Mouse (Mus musculus) forebrain, embryonic 10.5 days (tissue): ENCODE measurements at regions not wholly inside any gene's neighbourhood (a gene's known extent, or its start where the extent isn't known, plus 50 kb on each side); places are given as distances from the start of the nearest gene placed in this dataset.

Experiments used
- DNase-seq: peaks from one replicate; pipeline ENCODE4 v3.0.0-alpha.2; 2017; ENCODE audit warnings: low spot score; ENCODE audit errors: extremely low spot score
- H3K27ac ChIP-seq: fragments of 300-500 bp; sonication (generic); 2 replicates; pipeline ENCODE4 v1.5.1; 2016; ENCODE audit warnings: mild to moderate bottlenecking
- H3K27me3 ChIP-seq: fragments of 300-500 bp; sonication (generic); 2 replicates; pipeline ENCODE4 v1.6.1; 2016; ENCODE audit warnings: mild to moderate bottlenecking; ENCODE audit not compliant: poor library complexity, severe bottlenecking
- H3K36me3 ChIP-seq: fragments of 300-500 bp; sonication (generic); replicated peaks from 2 replicates; pipeline ENCODE4 v1.6.1; 2016; ENCODE audit warnings: mild to moderate bottlenecking, moderate library complexity
- H3K4me1 ChIP-seq: fragments of 300-500 bp; sonication (generic); 2 replicates; pipeline ENCODE4 v1.6.1; 2016
- H3K4me3 ChIP-seq: fragments of 300-500 bp; sonication (generic); 2 replicates; pipeline ENCODE4 v1.5.1; 2016; ENCODE audit warnings: mild to moderate bottlenecking, moderate library complexity
- H3K9me3 ChIP-seq: fragments of 300-500 bp; sonication (generic); 2 replicates; pipeline ENCODE4 v1.6.1; 2016; ENCODE audit warnings: mild to moderate bottlenecking, moderate library complexity
- WGBS: fragments of 180-500 bp; shearing (Covaris S2); methylation state at CpG from one replicate; pipeline ENCODE4 v1.1.7; 2016; 5-methylcytosine and 5-hydroxymethylcytosine counted together

- DNase-seq, result peak; percentile 10
- Histone ChIP-seq H3K27ac (no peak overlapping the region), H3K4me3 (no peak overlapping the region), H3K27me3 (no peaks in the 10 kb centered on the region), H3K4me1 (peaks cover 17% of the 10 kb centered on the region), H3K36me3 (no peaks in the 10 kb centered on the region), H3K9me3 (no peaks in the 10 kb centered on the region)
- WGBS, result 89% methylated on average over 11 of the region's 11 CpGs
Observed at GRCm38 (mm10) chr6:143536525-143537293, 369.7 kb downstream of the Etnk1 start.

DNA sequence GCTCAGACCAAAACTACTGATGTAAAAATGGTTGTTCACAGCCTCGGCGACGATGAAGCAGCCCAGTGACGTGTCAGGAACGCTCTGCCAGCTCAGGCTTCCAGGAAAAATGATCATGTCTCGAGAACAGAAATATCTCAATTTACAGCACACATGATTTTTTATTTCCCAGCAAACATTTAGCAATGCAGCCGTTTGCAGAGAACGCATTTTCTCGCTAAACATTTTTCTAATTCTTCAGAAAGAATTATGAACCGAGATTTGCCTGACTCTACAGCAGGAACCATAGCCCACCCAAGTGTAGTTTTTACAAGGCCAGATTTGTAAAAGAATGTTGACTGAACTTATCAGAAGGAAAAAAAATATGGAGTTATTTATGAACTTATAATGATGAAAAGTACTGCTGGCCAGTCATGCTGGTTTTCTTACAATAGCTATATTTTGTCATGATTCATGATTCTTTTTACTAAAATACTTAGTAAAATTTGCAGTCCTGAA lies 380.4 kb downstream of the Etnk1 start:
- H3K36me3 ChIP-seq, result no peaks in the 10 kb centered on the region
- H3K9me3 ChIP-seq, result no peaks in the 10 kb centered on the region
- 92% methylated on average over 10 of the region's 10 CpGs for WGBS
- H3K4me3 ChIP-seq, result no peak overlapping the region
- H3K27me3 ChIP-seq, result no peaks in the 10 kb centered on the region
- H3K4me1 ChIP-seq, result no peaks in the 10 kb centered on the region
- DNase-seq, result no peak
- H3K27ac ChIP-seq, result no peak overlapping the region

GRCm38 (mm10) chr6:143554946-143555345 lies 387.9 kb downstream of the Etnk1 start:
- DNase-seq, result no peak
- Histone ChIP-seq H3K4me3 (no peak overlapping the region), H3K4me1 (no peaks in the 10 kb centered on the region), H3K27me3 (no peaks in the 10 kb centered on the region), H3K27ac (no peak overlapping the region), H3K36me3 (no peaks in the 10 kb centered on the region), H3K9me3 (no peaks in the 10 kb centered on the region)
- 92% methylated on average over 3 of the region's 3 CpGs for WGBS

- Histone ChIP-seq H3K4me3 (no peak overlapping the region), H3K36me3 (no peaks in the 10 kb centered on the region), H3K27me3 (no peaks in the 10 kb centered on the region), H3K4me1 (no peaks in the 10 kb centered on the region), H3K27ac (no peak overlapping the region), H3K9me3 (no peaks in the 10 kb centered on the region)
- 87% methylated on average over 11 of the region's 11 CpGs for WGBS
- no peak for DNase-seq
Observed at GRCm38 (mm10) chr6:143558046-143558884, 391.2 kb downstream of the Etnk1 start.

- H3K36me3 ChIP-seq, result no peaks in the 10 kb centered on the region
- H3K27ac ChIP-seq, result no peak overlapping the region
- H3K27me3 ChIP-seq, result no peaks in the 10 kb centered on the region
- DNase-seq, result no peak
- 62% methylated on average over 4 of the region's 4 CpGs for WGBS
- no peaks in the 10 kb centered on the region for H3K4me1 ChIP-seq
- no peak overlapping the region for H3K4me3 ChIP-seq
- H3K9me3 ChIP-seq, result no peaks in the 10 kb centered on the region
Observed at GRCm38 (mm10) chr6:143559316-143559715, 392.3 kb downstream of the Etnk1 start.

DNA sequence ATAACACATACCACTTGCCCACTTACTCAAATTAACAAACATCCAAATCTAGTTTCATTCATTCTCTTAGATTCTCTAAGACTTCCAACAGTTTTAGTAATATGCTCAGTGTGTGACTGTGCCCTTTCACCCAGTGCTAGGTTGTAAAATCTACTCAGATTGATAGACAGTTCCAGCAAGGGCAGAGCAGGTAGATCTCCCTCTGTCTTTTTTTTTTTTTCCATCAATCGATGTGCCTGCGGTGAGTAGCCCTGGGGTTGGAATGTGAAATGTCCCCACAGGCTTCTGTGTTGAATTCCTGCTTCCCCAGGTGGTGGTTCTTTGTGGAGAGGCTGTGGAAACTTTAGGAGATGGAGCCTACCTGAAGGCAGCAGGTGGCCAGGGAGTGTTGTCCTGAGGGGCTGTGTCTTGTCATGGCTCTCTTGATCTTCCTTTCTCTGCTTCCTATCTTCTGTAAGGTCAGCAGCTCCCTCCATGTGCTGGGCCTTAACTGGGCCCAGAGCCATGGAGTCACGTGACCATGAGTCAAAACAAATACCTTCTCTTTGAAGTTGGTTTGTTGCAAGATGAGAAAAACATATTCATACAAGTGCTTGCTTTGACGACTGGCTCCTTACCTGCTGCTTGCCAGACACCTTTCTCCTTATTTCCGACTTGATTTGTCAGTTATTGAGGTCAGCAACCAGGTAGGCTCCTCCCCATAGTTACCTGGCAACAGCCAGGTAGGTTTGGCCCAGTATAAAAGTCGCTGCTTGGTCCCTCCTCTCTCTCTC lies 394.5 kb downstream of the Etnk1 start:
- WGBS, result 71% methylated on average over 6 of the region's 6 CpGs
- no peak overlapping the region for H3K27ac ChIP-seq
- no peak for DNase-seq
- no peak overlapping the region for H3K4me3 ChIP-seq
- H3K36me3 ChIP-seq, result no peaks in the 10 kb centered on the region
- no peaks in the 10 kb centered on the region for H3K27me3 ChIP-seq
- no peaks in the 10 kb centered on the region for H3K4me1 ChIP-seq
- H3K9me3 ChIP-seq, result no peaks in the 10 kb centered on the region

- DNase-seq, result peak; percentile 18
- H3K27ac ChIP-seq, result no peak overlapping the region
- H3K4me1 ChIP-seq, result no peaks in the 10 kb centered on the region
- no peak overlapping the region for H3K4me3 ChIP-seq
- H3K9me3 ChIP-seq, result no peaks in the 10 kb centered on the region
- no peaks in the 10 kb centered on the region for H3K27me3 ChIP-seq
- WGBS, result 80% methylated on average over 24 of the region's 24 CpGs
- no peaks in the 10 kb centered on the region for H3K36me3 ChIP-seq
Observed at GRCm38 (mm10) chr6:143571356-143572115, 404.5 kb downstream of the Etnk1 start.

DNA sequence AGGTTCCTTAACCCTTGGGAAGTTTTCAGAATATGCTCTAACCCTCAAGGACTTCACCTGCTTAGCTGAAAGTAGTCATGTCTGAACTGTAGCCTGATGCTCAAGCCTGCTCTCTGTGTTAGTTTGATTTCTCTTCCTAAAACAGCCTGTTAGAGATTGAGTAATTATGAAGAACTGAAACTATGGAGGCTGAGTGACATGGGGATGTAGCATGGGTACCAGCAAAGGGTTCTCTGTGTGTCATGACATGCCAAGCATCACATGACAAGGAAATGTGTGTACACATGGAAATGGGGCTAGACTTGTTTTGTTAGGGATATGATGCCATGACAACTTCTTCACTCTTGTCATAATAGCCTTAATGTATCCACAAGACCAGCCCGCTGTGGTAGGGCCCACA lies 412.2 kb downstream of the Etnk1 start:
- H3K27me3 ChIP-seq, result no peaks in the 10 kb centered on the region
- no peak overlapping the region for H3K4me3 ChIP-seq
- WGBS, result 97% methylated on average over 1 of the region's 1 CpGs
- DNase-seq, result no peak
- no peaks in the 10 kb centered on the region for H3K36me3 ChIP-seq
- H3K27ac ChIP-seq, result no peak overlapping the region
- no peaks in the 10 kb centered on the region for H3K4me1 ChIP-seq
- no peaks in the 10 kb centered on the region for H3K9me3 ChIP-seq

DNA sequence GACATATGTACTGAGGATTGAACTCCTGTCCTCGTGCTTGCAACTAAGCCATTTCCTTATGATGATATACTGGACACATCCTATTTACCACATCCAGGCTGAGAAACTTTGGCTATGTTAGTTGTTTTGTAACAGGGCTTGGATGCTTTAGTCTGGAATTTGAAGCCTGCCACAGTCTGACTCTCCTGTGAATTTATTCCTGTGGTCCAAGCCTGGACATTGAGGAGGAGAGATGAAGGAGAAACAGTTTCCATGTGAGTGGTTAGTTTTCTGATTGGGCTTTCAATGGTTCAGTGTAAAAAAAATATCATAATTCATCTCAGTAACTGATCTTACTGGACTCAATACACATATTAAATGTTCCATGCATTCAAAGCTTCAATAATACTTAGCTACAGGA lies 422.6 kb downstream of the Etnk1 start:
- Histone ChIP-seq H3K4me1 (peaks cover 2% of the 10 kb centered on the region; the same call in 1 of the 2 replicates), H3K36me3 (no peaks in the 10 kb centered on the region), H3K4me3 (no peak overlapping the region), H3K27me3 (no peaks in the 10 kb centered on the region), H3K27ac (no peak overlapping the region), H3K9me3 (no peaks in the 10 kb centered on the region)
- WGBS, result 76% methylated on average over 1 of the region's 1 CpGs
- DNase-seq, result no peak

DNA sequence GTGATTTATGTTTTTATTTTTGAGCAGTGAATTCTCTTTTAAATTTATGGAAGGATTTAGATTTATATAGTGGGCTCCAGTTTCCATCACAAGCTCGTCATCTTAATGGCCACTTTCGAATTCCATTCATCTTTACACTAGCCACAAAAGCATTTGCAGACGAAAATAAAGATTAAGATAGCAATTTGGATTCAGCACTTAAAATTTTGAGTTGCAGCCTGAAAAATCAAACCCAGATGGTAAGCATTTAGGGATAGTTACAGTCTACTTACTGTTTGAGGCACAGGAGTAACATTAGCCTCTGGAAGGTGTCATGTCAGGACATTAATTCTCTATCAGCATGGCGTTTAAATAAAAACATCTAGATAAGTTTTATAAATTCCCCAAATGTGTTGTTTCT lies 423.2 kb downstream of the Etnk1 start:
- H3K4me1 ChIP-seq, result peaks cover 8% of the 10 kb centered on the region; the same call in 1 of the 2 replicates
- no peak overlapping the region for H3K27ac ChIP-seq
- DNase-seq, result no peak
- H3K27me3 ChIP-seq, result no peaks in the 10 kb centered on the region
- no peaks in the 10 kb centered on the region for H3K9me3 ChIP-seq
- 91% methylated on average over 4 of the region's 4 CpGs for WGBS
- H3K4me3 ChIP-seq, result no peak overlapping the region
- no peaks in the 10 kb centered on the region for H3K36me3 ChIP-seq

- H3K27ac ChIP-seq, result no peak overlapping the region
- H3K27me3 ChIP-seq, result no peaks in the 10 kb centered on the region
- WGBS, result 88% methylated on average over 3 of the region's 3 CpGs
- H3K9me3 ChIP-seq, result no peaks in the 10 kb centered on the region
- no peak overlapping the region for H3K4me3 ChIP-seq
- H3K36me3 ChIP-seq, result no peaks in the 10 kb centered on the region
- H3K4me1 ChIP-seq, result peaks cover 17% of the 10 kb centered on the region; the same call in 1 of the 2 replicates
- DNase-seq, result no peak
Observed at GRCm38 (mm10) chr6:143592490-143592889, 425.5 kb downstream of the Etnk1 start.

DNA sequence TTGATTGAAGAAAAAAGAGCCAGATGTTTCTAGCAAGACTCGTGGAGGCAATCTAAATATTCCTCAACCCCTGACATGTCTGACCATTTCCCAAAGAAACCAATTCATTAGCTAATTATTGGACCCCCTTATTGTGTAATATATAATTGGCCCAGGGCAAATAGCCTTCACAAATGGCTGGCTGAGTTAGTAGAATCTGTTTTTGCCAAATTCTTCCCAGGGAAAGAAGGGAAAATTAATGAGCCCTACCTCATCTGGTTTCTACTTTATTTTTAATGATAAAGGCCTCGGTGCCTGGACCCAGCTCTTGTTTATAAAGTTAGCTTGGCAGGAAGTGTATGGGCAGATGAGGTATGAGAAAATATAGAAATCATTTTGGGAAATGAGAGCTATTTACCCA lies 428.5 kb downstream of the Etnk1 start:
- no peak for DNase-seq
- no peak overlapping the region for H3K27ac ChIP-seq
- no peaks in the 10 kb centered on the region for H3K27me3 ChIP-seq
- no peaks in the 10 kb centered on the region for H3K36me3 ChIP-seq
- WGBS, result 60% methylated on average over 2 of the region's 2 CpGs
- H3K4me3 ChIP-seq, result no peak overlapping the region
- H3K4me1 ChIP-seq, result peaks cover 17% of the 10 kb centered on the region; the same call in 1 of the 2 replicates
- no peaks in the 10 kb centered on the region for H3K9me3 ChIP-seq
